Mouse (Mus musculus) layer of hippocampus, adult 11-12 months (tissue): Measurements from ENCODE around the gene Wnt10b.
"Not testable (repeated sequence)": the region's sequence is repeated elsewhere in the genome, so short reads cannot be mapped to it uniquely, and the experiment has no call there.

Experiments
- DNase-seq: peaks from one replicate; pipeline ENCODE4 v3.0.0; 2022; ENCODE audit warnings: low spot score

Gene Wnt10b

DNA sequence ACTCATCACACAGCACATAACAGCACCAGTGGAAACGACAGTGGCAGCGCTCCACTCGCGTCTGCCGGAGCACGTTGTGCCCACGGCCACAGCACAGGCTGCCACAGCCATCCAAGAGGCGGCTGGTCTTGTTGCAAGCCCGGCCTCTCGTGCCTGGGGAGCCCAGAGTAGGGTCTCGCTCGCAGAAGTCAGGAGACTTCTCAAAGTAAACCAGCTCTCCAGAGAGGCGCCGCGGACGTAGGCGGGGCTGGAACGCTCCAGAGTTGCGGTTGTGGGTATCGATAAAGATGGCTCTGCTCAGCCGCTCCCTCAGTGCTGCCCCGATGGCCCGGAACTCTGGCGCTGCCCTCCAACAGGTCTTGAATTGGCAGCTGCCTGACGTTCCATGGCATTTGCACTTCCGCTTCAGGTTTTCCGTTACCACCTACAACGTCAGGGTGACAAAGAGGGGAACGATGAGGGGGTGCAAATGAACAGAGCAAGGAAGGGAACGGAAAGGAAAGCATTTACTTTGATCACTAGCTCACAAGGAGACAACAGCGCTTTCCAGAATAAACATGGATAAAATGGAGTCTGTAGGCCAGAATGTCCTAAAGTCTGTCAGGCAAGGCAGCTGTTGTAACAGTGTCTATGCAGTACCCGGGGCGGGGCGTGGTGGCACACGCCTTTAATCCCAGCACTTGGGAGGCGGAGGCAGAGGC is 5.3 kb downstream of the Wnt10b start:
- no peak for DNase-seq

GRCm38 (mm10) chr15:98771813-98772425 is 6.0 kb downstream of the Wnt10b start:
- DNase-seq: no peak

GRCm38 (mm10) chr15:98768259-98768658 is 9.7 kb downstream of the Wnt10b start:
- DNase-seq: no peak

- no peak for DNase-seq
Measured at GRCm38 (mm10) chr15:98765929-98766328, 12.0 kb downstream of the Wnt10b start.

DNA sequence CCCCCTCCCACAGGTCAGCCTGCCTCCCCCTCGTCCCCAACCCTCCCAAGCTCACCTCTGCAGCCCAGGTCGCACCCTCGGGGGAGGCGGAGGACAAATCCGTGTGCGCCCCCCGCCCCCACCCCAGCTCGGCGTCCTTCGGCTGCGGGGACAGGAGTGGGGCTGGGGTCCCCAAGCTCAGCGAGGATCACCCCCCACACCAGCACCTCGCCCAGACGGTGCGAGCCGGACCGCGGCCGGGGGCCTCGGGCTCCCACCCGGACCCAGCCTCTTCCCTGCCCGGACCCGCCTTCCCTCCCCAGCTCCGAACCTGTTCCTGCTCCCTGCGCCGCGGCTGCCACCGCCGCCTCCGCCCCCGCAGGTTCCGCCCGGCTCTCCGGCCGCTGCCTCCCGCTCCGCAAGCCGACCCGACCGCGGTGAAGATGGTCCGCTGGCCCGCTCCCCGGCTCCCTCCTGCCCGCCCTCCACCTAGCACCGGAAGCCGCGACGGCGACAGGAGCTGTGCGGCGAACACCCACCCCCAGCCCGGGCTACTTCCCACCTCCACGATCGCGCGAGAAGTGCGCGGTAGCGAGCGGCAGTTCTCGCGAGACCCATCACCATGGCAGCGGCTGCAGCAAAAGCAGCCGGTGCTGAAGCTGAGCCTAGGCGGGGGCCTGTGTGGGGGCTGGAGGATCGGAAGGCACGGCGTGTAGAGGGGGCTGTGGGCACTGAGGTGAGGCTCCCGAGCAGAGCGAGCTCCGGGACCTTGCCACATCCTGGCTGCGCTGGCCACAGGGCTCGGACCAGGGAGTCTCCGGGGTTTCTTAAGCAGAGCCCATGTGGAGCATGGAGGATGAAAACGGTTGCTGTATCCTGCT is 15.1 kb downstream of the Wnt10b start, which contains the start of gene Arf3:
Gene Arf3 (minus strand): TSS at position 545 of the 860 bp plus-strand sequence.
- peak; percentile 95 for DNase-seq

DNA sequence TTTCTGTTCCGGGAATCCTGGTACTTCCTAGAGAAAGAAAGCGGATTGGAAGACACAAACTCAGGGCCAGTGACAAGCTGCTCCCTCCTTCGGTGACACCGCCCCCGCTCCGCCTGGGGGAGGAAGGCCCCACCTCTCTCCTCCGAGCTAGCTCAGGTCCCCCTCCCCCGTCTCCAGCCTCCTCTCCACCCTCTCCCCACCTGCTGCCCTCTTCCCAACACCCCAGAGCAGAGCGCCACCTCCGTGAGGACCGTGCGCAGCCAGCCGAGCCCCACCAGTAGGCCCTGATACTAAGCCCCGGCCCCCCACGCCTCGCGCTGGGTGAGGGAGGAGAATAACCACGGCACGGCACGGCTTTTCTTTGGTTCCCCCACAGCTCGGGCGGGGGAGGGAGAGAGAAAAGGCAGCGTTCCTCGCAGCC is 15.7 kb downstream of the Wnt10b start:
- peak; percentile 80 for DNase-seq

GRCm38 (mm10) chr15:98754125-98754524 is 23.8 kb downstream of the Wnt10b start:
- DNase-seq: no peak

- no peak for DNase-seq
Measured at GRCm38 (mm10) chr15:98753021-98753423, 24.9 kb downstream of the Wnt10b start.

- DNase-seq: no peak
Measured at GRCm38 (mm10) chr15:98749093-98749492, 28.9 kb downstream of the Wnt10b start.

- DNase-seq: no peak
Measured at GRCm38 (mm10) chr15:98747296-98747695, 30.7 kb downstream of the Wnt10b start.

DNA sequence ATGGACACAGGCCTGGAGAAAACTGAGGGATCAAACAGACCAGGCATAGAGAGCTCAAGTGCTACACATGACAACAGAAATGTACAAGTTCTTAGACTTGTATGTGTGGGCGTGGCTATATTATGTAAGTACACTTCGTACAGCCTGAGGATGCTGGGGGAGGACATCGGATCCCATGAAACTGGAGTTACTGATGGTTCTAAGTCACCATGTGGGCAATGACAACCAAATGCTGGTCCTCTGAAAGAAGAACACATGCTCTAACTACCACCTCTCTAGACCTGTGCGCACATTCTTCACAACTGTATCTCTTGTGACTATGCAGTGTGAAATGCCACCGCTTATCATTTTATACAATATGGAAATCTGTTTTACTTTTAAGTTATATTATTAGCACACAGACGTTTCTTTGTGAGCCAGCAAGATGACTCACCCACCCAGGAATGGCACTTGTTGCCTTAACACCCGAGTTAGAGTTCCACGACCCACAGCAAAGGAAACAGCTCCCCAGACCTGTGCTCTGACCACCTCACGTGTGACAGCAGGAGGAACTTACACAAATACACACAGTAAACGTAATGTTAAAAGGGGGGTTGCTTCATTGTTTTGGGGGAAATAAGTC is 31.5 kb downstream of the Wnt10b start:
- no peak for DNase-seq

DNA sequence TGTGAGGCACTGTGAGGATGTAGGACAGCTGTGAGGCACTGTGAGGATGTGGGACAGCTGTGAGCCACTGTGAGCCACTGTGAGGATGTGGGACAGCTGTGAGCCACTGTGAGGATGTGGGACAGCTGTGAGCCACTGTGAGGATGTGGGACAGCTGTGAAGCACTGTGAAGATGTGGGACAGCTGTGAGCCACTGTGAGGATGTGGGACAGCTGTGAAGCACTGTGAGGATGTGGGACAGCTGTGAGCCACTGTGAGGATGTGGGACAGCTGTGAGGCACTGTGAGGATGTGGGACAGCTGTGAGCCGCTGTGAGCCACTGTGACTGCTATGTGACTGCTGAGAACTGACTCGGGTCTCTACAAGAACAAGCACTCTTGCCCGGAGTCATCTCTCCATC is 34.1 kb downstream of the Wnt10b start:
- DNase-seq: not testable (repeated sequence)

DNA sequence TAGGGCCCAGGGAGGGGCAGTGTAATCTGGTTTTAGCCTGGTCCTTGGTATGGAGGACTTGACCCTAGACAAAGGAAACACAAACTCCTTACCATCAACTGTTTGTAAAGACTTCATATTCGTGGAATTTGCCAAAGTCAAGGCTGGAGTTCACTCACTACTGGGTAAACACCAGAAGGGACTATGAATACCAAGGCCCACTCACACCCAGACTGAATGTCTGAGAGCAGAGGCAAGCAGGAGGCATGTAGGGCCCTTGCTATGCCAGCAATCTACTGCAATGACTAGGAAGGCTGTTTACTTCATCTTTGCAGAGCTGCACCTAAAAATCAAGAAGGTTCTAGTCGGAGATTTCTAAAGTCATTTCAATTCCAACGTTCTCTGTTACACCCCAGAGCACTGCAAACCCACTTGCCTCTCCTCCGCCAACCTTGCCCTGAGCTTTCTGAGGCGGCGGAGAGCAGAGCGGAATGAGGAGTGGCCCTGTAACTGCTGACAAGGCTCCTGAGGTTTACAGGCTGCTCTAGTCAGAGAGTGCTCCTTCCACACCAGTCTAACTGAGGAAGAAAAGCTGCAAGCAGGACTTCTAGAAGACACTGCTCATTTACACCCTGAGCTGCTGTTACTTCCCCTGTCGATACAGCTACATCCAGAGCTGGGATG is 35.1 kb downstream of the Wnt10b start:
- DNase-seq: no peak

GRCm38 (mm10) chr15:98740219-98740618 is 37.7 kb downstream of the Wnt10b start:
- no peak for DNase-seq

GRCm38 (mm10) chr15:98738796-98739195 is 39.2 kb downstream of the Wnt10b start:
- no peak for DNase-seq

DNA sequence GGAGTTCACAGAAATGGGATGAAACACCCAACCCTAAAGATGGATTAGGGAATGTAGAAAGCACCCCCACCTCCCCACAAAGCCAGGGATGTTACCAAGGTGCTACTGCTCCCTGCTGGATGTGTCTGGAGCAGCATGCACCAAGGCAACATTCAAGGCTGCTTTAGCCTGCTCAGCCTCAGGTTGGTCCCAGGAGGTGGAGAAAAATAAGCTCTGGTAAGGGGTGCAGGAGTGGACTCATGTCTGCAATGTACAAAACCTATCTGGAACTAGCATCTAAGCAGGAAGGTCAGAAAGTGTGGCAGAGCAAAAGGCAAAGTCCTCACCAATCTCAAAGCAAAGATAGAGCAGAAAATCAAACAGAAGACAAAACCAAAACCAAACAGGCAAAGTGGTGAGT is 40.1 kb downstream of the Wnt10b start:
- DNase-seq: peak; percentile 50

DNA sequence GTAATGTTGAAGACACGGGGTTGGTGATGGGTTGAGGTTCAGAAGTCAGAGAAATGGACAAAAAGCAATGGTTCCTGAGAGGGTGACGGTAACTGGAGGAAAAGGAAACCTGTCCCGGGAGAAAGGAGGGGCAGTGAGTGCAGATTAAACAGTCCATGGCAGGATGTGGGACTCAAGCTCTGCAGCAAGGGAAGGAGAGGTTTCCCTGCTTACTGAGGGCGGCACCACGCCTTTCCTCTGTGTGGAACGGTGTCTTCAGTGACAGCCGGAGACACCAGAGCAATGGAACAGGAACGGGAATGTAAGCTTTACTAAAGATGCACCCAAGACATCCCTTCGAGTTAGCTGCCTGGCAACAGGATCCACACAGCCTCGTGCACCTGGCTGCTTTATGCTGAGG is 41.4 kb downstream of the Wnt10b start:
- no peak for DNase-seq

DNA sequence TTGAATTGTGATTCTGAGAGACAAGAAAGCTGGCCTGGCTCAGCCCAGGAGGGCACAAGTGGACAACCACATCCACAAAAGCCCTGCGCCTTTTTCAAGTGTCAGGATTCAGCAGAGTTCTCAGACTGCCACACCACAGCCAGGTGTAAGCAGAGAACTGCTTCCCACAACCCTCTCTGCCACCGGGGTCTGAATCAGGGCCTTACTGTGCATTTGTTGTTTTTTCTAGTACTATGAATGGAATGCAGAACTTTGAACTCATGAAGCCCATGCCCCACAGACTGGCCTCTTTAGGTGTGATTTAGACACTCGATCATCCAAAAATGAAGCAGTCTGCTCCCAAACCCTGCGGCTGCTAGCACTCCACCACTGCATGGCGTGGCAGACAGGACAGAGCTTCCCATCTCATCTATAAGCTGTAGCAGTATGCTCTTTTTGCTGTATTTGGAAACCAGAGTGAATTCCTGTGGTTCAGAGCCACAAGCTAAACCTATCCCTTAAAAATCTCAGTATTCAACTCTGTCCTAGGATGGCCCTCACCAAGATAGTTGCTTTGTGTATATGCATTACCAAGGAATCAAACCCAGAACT is 43.9 kb downstream of the Wnt10b start:
- no peak for DNase-seq

GRCm38 (mm10) chr15:98733370-98733769 is 44.6 kb downstream of the Wnt10b start:
- DNase-seq: no peak

- no peak for DNase-seq
Measured at GRCm38 (mm10) chr15:98732006-98732531, 45.9 kb downstream of the Wnt10b start.

- no peak for DNase-seq
Measured at GRCm38 (mm10) chr15:98730790-98731189, 47.2 kb downstream of the Wnt10b start.
